Mouse (Mus musculus): ENCODE data around the gene Hoxa1. TPM values are rescaled to one million over a fixed set of nuclear protein-coding genes. Genes with fewer than 3 reads are reported as not detected.
A peak's percentile ranks its signal among the peaks of the same experiment; 100 is the strongest.

The Hoxa1 gene
- polyA plus RNA-seq (2014; fragmentation: Nextera tagmentation; extraction: Ambion mirVana): 0.53 and 0.63 TPM in 2 replicates

DNA sequence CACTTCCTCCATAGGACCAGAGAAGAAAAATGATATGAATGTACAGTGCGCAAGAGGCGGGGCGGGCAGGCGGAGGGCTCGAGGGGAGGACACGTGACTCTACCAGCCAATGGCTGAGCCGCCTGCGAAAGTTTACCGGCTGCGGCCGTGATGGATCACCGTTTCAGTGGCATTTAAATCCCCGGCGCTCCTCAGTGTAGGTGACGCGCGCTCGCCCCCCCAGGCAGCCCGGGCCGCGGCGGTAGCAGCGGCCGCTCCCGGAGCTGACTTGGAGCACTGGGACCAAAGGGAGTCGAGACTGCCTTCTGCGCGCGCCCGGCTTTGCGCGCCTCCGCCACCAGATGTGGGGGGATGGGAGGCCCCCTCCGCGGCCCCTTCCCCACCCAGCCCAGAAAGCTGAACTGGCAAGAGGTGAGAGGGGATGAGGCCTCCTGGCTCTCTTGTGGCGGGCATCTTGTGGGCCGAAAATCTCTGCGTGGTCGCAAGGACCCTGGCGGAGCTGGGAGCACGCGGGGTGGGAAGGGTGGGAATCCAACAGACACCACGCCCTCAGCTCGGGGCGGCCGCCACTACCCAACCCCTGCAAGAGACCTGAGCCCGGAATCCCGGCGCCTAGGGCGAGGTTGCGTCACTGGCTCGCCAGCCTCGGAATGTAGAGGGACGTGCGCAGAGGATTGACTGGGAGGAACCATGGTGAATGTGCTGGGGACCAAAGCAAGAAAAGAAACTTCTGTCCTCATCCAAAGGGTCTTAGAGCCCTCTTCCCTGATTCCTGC is at the start of gene Hoxa1:
Gene Hoxa1, minus strand, starts transcription at position 42 of the 776 bp plus-strand sequence.
- Histone ChIP-seq H3K4me1 (ENCODE audit: control insufficient read depth, insufficient read depth, low read length) (peaks cover 8% of the 10 kb centered on the region; the same call in 1 of the 2 replicates), H3K9ac (ENCODE audit: low read length) (no peak within 1 kb of the TSS), H3K36me3 (ENCODE audit: control insufficient read depth, insufficient read depth, low read length) (no peaks in the 10 kb centered on the region), H3K4me2 (peak within 1 kb of the TSS; percentile 73), H3K27ac (ENCODE audit: low read depth, low read length) (no peak within 1 kb of the TSS), H3K9me3 (ENCODE audit: control insufficient read depth, low read length) (no peaks in the 10 kb centered on the region), H3K4me3 (ENCODE audit: low read depth, low read length) (peak within 1 kb of the TSS; percentile 38), H3K27me3 (ENCODE audit: control insufficient read depth, insufficient read depth, low read length) (peaks cover 97% of the 10 kb centered on the region)
- ATAC-seq (ENCODE audit: low FRiP score): peak; percentile 71
- under 1% methylated on average over 55 of the region's 55 CpGs for WGBS
- peak; percentile 95 for DNase-seq (ENCODE audit: low spot score, missing footprints)

DNA sequence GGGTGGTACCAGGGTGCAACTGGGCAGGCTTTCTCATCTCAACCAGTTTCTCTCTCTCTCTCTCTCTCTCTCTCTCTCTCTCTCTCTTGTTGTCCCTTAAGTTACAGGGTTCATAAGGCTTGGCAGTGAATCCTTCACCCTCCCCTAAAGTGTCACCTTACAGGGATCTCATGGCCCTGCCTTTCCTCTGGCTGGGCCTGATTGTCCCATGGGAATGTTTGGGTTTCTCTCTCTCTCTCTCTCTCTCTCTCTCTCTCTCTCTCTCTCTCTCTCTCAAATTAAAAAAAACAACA is 49.5 kb upstream of the Hoxa1 start:
- Histone ChIP-seq H3K27ac (ENCODE audit: low read depth, low read length) (no peak overlapping the region), H3K4me3 (ENCODE audit: low read depth, low read length) (no peak overlapping the region), H3K27me3 (ENCODE audit: control insufficient read depth, insufficient read depth, low read length) (peaks cover 100% of the 10 kb centered on the region), H3K4me2 (no peak overlapping the region), H3K36me3 (ENCODE audit: control insufficient read depth, insufficient read depth, low read length) (no peaks in the 10 kb centered on the region), H3K9me3 (ENCODE audit: control insufficient read depth, low read length) (no peaks in the 10 kb centered on the region), H3K9ac (ENCODE audit: low read length) (no peak overlapping the region), H3K4me1 (ENCODE audit: control insufficient read depth, insufficient read depth, low read length) (peaks cover 7% of the 10 kb centered on the region)
- no peak for ATAC-seq (ENCODE audit: low FRiP score)
- no peak for DNase-seq (ENCODE audit: low spot score, missing footprints)

DNA sequence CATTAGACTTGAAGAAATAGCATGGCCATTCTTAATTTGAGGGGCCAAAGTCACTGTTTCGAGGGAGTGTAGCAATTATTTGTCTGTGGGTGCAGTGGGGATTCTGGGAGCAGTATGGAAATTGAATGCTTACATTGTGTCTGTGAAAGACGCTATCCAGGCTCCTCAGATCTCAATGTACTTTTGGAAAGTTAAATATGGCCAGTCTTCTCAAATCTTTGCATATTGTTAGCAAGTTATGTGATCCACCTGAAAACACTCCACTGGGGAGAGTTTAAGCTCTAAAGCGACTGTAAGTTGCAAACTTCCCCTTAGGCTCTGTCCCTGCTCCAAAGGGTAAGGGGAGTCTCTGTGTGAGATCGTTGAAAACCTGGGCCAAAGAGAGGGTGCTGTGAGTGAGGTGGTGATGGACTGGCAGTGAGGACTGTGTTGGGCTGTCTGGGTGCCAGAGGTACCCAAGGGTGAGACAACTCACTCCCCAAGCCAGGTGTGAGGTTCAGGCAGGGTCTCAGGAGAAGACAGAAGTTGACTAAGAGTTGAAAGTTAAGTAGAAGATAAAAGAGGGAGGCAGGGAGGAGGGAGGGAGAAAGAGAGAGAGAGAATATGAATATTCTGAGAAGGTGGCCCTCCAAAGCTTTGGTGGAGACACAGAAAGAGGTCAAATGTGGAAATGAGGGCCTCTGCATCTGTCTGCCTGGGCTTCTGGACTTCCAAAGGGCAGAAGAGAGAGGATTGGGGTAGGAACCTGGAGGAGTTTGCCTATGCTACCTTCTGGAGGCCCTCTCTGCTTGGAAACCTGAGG is 49.0 kb upstream of the Hoxa1 start:
- Histone ChIP-seq H3K4me1 (ENCODE audit: control insufficient read depth, insufficient read depth, low read length) (peaks cover 7% of the 10 kb centered on the region), H3K9me3 (ENCODE audit: control insufficient read depth, low read length) (no peaks in the 10 kb centered on the region), H3K36me3 (ENCODE audit: control insufficient read depth, insufficient read depth, low read length) (no peaks in the 10 kb centered on the region), H3K9ac (ENCODE audit: low read length) (no peak overlapping the region), H3K27ac (ENCODE audit: low read depth, low read length) (no peak overlapping the region), H3K4me2 (no peak overlapping the region), H3K27me3 (ENCODE audit: control insufficient read depth, insufficient read depth, low read length) (peaks cover 100% of the 10 kb centered on the region), H3K4me3 (ENCODE audit: low read depth, low read length) (no peak overlapping the region)
- DNase-seq (ENCODE audit: low spot score, missing footprints) (no peak), ATAC-seq (ENCODE audit: low FRiP score) (no peak)
- 5% methylated on average over 4 of the region's 4 CpGs for WGBS

DNA sequence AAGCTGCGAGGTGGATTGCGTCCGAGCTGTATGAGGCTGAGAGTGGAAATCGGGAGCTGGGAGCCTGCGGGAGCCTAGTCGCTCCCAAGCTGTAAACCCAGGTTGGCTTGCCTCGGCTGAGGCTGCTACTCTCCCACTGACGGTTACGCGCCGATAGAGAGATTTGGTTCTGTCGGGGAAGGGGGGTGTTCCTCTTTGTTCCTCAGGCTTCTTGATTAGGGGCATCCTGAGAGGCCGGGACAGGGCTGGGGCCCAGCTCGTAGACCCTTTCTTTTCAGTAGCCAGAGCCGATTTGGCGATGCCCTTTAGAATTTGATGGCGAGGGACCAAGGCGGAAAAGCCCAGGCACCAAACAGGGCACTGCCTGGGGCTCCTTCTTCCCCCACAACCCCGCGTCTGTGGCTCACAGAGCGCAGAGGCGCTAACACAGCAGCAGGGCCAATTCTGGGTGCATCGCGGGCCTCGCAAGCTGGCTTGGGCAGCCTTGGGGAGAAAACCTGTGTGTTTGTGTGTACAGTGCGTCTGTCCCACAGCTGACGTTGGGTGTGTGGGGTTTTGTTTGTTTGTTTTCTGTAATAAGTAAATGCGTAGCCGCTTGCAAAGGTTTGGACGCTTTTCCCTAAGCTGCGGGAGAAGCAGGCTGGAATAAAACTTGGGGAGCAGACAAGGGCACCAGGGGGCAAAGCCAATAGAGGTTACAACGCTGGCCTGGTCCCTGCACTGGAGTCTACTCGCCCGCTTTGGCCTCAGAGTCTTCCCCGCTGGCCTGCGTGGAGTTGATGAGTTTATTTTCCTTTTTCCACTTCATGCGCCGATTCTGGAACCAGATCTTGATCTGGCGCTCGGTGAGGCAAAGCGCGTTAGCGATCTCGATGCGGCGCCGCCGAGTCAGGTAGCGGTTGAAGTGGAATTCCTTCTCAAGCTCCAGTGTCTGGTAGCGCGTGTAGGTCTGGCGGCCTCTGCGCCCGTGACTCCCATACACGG is 47.8 kb upstream of the Hoxa1 start:
- ATAC-seq (ENCODE audit: low FRiP score) (no peak), DNase-seq (ENCODE audit: low spot score, missing footprints) (peak; percentile 95)
- H3K4me1 ChIP-seq (ENCODE audit: control insufficient read depth, insufficient read depth, low read length): peaks cover 7% of the 10 kb centered on the region
- H3K9ac ChIP-seq (ENCODE audit: low read length): no peak overlapping the region
- H3K36me3 ChIP-seq (ENCODE audit: control insufficient read depth, insufficient read depth, low read length): no peaks in the 10 kb centered on the region
- H3K9me3 ChIP-seq (ENCODE audit: control insufficient read depth, low read length): no peaks in the 10 kb centered on the region
- H3K4me3 ChIP-seq (ENCODE audit: low read depth, low read length): no peak overlapping the region
- under 1% methylated on average over 55 of the region's 55 CpGs for WGBS
- H3K27ac ChIP-seq (ENCODE audit: low read depth, low read length): no peak overlapping the region
- H3K4me2 ChIP-seq: no peak overlapping the region
- peaks cover 100% of the 10 kb centered on the region for H3K27me3 ChIP-seq (ENCODE audit: control insufficient read depth, insufficient read depth, low read length)

DNA sequence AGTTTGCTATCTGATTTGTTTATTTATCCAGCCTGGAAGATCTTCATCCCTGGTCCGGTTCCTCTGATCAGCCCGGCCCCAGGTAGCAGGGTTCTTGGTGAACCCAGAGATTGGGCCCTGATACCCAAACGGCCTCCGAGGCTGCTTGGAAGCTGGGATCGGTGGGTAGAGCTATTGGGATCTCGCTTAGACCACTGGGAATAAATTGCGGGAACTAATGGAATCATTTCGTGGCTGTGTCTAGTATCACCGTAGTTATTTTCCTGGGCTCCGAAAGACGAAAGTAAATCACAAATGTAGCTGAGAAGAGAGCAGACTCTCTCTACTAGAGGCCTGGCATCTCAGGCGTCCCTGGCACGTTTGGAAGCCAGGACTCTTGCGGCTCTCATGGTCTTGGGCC is 47.1 kb upstream of the Hoxa1 start:
- ATAC-seq (ENCODE audit: low FRiP score) (no peak), DNase-seq (ENCODE audit: low spot score, missing footprints) (peak; percentile 97)
- no peaks in the 10 kb centered on the region for H3K9me3 ChIP-seq (ENCODE audit: control insufficient read depth, low read length)
- no peak overlapping the region for H3K4me2 ChIP-seq
- peaks cover 100% of the 10 kb centered on the region for H3K27me3 ChIP-seq (ENCODE audit: control insufficient read depth, insufficient read depth, low read length)
- H3K36me3 ChIP-seq (ENCODE audit: control insufficient read depth, insufficient read depth, low read length): no peaks in the 10 kb centered on the region
- 5% methylated on average over 14 of the region's 14 CpGs for WGBS
- H3K9ac ChIP-seq (ENCODE audit: low read length): no peak overlapping the region
- no peak overlapping the region for H3K27ac ChIP-seq (ENCODE audit: low read depth, low read length)
- H3K4me3 ChIP-seq (ENCODE audit: low read depth, low read length): no peak overlapping the region
- peaks cover 7% of the 10 kb centered on the region for H3K4me1 ChIP-seq (ENCODE audit: control insufficient read depth, insufficient read depth, low read length)

DNA sequence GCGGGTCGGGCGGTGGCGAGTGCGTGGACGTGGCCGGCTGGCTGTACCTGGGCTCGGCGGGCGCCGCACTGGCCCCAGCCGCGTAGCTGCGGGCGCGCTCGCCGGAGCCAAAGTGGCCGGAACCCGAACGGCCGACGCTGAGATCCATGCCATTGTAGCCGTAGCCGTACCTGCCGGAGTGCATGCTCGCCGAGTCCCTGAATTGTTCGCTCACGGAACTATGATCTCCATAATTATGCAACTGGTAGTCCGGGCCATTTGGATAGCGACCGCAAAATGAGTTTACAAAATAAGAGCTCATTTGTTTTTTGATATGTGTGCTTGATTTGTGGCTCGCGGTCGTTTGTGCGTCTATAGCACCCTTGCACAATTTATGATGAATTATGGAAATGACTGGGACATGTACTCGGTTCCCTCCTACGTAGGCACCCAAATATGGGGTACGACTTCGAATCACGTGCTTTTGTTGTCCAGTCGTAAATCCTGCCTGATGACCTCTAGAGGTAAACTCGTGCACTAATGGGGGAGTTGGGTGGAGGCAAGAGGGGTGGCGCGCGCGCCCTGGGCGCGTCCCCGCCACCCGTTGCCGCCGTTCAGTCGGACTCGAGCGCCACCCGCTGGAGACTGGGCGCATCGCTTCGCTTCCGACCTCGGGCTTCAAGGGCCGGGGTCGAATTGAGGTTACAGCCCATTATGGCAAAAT is 46.1 kb upstream of the Hoxa1 start, which contains the start of gene Hoxa5:
Gene Hoxa5, minus strand, starts transcription at position 538 of the 703 bp plus-strand sequence.
- ATAC-seq (ENCODE audit: low FRiP score): no peak
- Histone ChIP-seq H3K9ac (ENCODE audit: low read length) (no peak within 1 kb of the TSS), H3K4me2 (peak within 1 kb of the TSS; percentile 22), H3K27ac (ENCODE audit: low read depth, low read length) (no peak within 1 kb of the TSS), H3K4me1 (ENCODE audit: control insufficient read depth, insufficient read depth, low read length) (peaks cover 7% of the 10 kb centered on the region), H3K4me3 (ENCODE audit: low read depth, low read length) (peak within 1 kb of the TSS; percentile 10), H3K27me3 (ENCODE audit: control insufficient read depth, insufficient read depth, low read length) (peaks cover 100% of the 10 kb centered on the region), H3K9me3 (ENCODE audit: control insufficient read depth, low read length) (no peaks in the 10 kb centered on the region), H3K36me3 (ENCODE audit: control insufficient read depth, insufficient read depth, low read length) (no peaks in the 10 kb centered on the region)
- DNase-seq (ENCODE audit: low spot score, missing footprints): peak; percentile 97
- WGBS: under 1% methylated on average over 65 of the region's 65 CpGs

DNA sequence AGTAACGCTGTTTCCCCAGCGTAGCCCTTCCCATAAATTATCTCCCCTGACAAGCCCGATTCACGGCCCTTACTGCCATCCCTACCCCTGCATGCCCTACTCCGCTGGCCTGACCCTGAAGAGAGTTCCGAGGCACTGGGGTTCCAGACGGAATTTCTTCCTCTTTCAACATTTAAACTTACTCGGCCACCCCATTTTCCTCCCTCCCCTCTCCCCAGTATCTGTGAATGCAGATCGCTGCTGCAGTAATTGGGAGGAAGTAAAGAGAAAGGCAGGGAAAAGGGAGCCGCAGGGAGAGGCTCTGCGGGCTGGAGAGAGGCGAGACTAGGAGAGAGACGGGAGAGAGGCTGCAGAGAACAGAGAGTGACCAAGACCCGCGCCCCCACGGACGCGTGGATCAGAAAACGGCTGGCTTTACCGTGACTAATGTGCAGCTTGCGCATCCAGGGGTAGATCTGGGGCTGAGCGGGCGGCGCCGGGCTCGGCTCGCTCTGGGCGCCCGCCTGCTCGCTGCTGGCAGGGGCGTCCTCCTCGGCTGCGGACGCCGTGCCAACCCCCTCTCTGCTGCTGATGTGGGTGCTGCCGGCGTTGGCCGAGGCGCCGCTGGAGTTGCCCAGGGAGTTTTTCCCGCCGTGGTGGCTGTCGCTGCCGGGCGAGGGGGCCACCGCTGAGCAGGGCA is 45.4 kb upstream of the Hoxa1 start:
- peak; percentile 96 for DNase-seq (ENCODE audit: low spot score, missing footprints)
- ATAC-seq (ENCODE audit: low FRiP score): no peak

DNA sequence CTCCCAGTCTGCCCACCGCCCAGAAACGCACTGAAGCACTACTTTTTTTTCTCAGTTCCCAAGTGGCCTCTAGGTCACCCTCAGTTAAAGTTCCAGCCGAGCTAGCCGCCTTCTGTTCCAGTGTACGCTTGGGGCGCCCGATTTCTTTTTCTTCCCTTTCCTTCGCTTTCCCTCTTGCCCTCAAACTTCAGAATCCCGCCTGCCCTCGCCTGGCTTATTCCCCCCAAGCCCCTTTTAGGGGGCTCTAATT is 44.9 kb upstream of the Hoxa1 start:
- H3K27me3 ChIP-seq (ENCODE audit: control insufficient read depth, insufficient read depth, low read length): peaks cover 98% of the 10 kb centered on the region
- H3K4me2 ChIP-seq: no peak overlapping the region
- H3K36me3 ChIP-seq (ENCODE audit: control insufficient read depth, insufficient read depth, low read length): no peaks in the 10 kb centered on the region
- no peak for DNase-seq (ENCODE audit: low spot score, missing footprints)
- ATAC-seq (ENCODE audit: low FRiP score): no peak
- H3K27ac ChIP-seq (ENCODE audit: low read depth, low read length): no peak overlapping the region
- peaks cover 7% of the 10 kb centered on the region for H3K4me1 ChIP-seq (ENCODE audit: control insufficient read depth, insufficient read depth, low read length)
- no peak overlapping the region for H3K9ac ChIP-seq (ENCODE audit: low read length)
- H3K4me3 ChIP-seq (ENCODE audit: low read depth, low read length): no peak overlapping the region
- 1% methylated on average over 10 of the region's 10 CpGs for WGBS
- H3K9me3 ChIP-seq (ENCODE audit: control insufficient read depth, low read length): no peaks in the 10 kb centered on the region

More for the DNA sequence above, 45.4 kb upstream of the Hoxa1 start:
- H3K4me2 ChIP-seq: peak overlapping the region; percentile 22
- H3K27me3 ChIP-seq (ENCODE audit: control insufficient read depth, insufficient read depth, low read length): peaks cover 98% of the 10 kb centered on the region
- no peaks in the 10 kb centered on the region for H3K36me3 ChIP-seq (ENCODE audit: control insufficient read depth, insufficient read depth, low read length)
- H3K4me1 ChIP-seq (ENCODE audit: control insufficient read depth, insufficient read depth, low read length): peaks cover 7% of the 10 kb centered on the region
- no peaks in the 10 kb centered on the region for H3K9me3 ChIP-seq (ENCODE audit: control insufficient read depth, low read length)
- no peak overlapping the region for H3K27ac ChIP-seq (ENCODE audit: low read depth, low read length)
- H3K4me3 ChIP-seq (ENCODE audit: low read depth, low read length): peak overlapping the region; percentile 10
- WGBS: under 1% methylated on average over 46 of the region's 46 CpGs
- no peak overlapping the region for H3K9ac ChIP-seq (ENCODE audit: low read length)
